Mouse (Mus musculus): ENCODE results near the gene Adam15.

DNA sequence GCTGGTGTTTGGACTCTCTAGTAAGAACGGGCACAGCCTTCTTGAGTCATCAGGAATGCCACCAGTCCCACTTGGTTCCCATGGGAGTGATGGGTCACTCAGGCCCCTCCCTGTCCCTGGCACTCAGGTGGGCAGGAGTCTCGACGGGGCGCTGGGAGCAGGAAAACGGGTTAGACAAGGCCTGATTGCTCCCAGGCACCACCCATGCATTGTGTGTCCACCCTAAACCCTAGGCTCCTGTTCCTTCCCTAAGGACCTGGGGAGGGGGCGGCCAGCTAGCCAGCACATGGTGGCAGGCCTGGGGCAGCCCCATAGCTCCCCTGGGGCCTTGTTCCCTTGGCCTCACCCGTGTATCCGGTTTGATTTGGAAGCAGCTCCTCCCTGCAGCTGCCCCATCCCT is 31.5 kb downstream of the Adam15 start:
- TF ChIP-seq CTCF (IDR thresholded peaks at IDR 0.05; ENCODE audit: insufficient read depth, low read depth, low read length): no peak
- no peak for TF ChIP-seq POLR2A (IDR thresholded peaks at IDR 0.05; ENCODE audit: insufficient read depth, low read depth, low read length)

Data from olfactory bulb, adult 2 months (tissue).